Mouse (Mus musculus) thymus, adult 2 months (tissue): Measurements from ENCODE around the gene Gm42715. TPM values are rescaled to one million over a fixed set of nuclear protein-coding genes. Genes with fewer than 3 reads are reported as not detected.

Experiments
- DNase-seq: peaks from one replicate; pipeline ENCODE4 v3.0.0; 2021
- H3K27ac ChIP-seq: fragments of 200-500 bp; 2 replicates; pipeline ENCODE4 v1.5.1; 2012; ENCODE audit warnings: low read length, control low read depth; ENCODE audit not compliant: control insufficient read depth, insufficient read depth
- H3K27me3 ChIP-seq: fragments of 200-500 bp; 2 replicates; pipeline ENCODE4 v1.6.1; 2012; ENCODE audit warnings: mild to moderate bottlenecking, low read length, moderate library complexity, mixed read lengths; ENCODE audit not compliant: control insufficient read depth, insufficient read depth
- H3K36me3 ChIP-seq: fragments of 200-500 bp; 2 replicates; pipeline ENCODE4 v1.6.1; 2012; ENCODE audit warnings: mild to moderate bottlenecking, low read length, moderate library complexity; ENCODE audit not compliant: control insufficient read depth, insufficient read depth
- H3K4me1 ChIP-seq: fragments of 200-500 bp; replicated peaks from 2 replicates; pipeline ENCODE4 v1.6.1; 2012; ENCODE audit warnings: low read length; ENCODE audit not compliant: control insufficient read depth, insufficient read depth
- H3K4me3 ChIP-seq: fragments of 200-500 bp; 2 replicates; pipeline ENCODE4 v1.5.1; 2012; ENCODE audit warnings: mild to moderate bottlenecking, low read length, control low read depth, moderate library complexity; ENCODE audit not compliant: control insufficient read depth, insufficient read depth
- CTCF ChIP-seq: fragments of 200-500 bp; IDR thresholded peaks from 2 replicates; pipeline ENCODE4 v1.5.1; 2012; ENCODE audit warnings: mild to moderate bottlenecking, control low read depth, low read length, moderate library complexity, borderline replicate concordance; ENCODE audit not compliant: control insufficient read depth, poor library complexity, insufficient read depth; ENCODE audit errors: extremely low read depth
- POLR2A ChIP-seq: fragments of 200-500 bp; IDR thresholded peaks from 2 replicates; pipeline ENCODE4 v1.6.1; 2012; ENCODE audit warnings: mild to moderate bottlenecking, low read length, control low read depth, moderate library complexity; ENCODE audit not compliant: control insufficient read depth, poor library complexity, insufficient read depth; ENCODE audit errors: extremely low read depth
- WGBS: fragments of 180-500 bp; shearing (Covaris S2); methylation state at CpG from one replicate; pipeline ENCODE4 v1.1.7; 2018; 5-methylcytosine and 5-hydroxymethylcytosine counted together
- polyA plus RNA-seq: library from polyadenylated mRNA; depleted of rRNA; stranded (reverse); fragments of >200 nt; gene quantifications from 2 replicates; pipeline ENCODE4 v1.2.3, GENCODE M21; 2012

Gm42715 gene
- polyA plus RNA-seq, 1 experiment = 10.4 TPM

- DNase-seq = no peak
- Histone ChIP-seq H3K4me3 (no peak overlapping the region), H3K36me3 (peaks cover 51% of the 10 kb centered on the region), H3K4me1 (no peaks in the 10 kb centered on the region), H3K27ac (no peak overlapping the region), H3K27me3 (no peaks in the 10 kb centered on the region)
- TF ChIP-seq POLR2A (no peak), CTCF (no peak)
- WGBS = 98% methylated on average over 11 of the region's 11 CpGs
Observed at GRCm38 (mm10) chr7:127560580-127560979, 41.2 kb downstream of the Gm42715 start.

GRCm38 (mm10) chr7:127561340-127561858, 42.0 kb downstream of the Gm42715 start, which contains the start of gene Tmem265:
Tmem265 (plus strand) TSS chr7:127561390.
- no peak for DNase-seq
- no peak for TF ChIP-seq CTCF
- TF ChIP-seq POLR2A = no peak
- Histone ChIP-seq H3K36me3 (peaks cover 43% of the 10 kb centered on the region), H3K4me3 (no peak within 1 kb of the TSS), H3K27ac (no peak within 1 kb of the TSS), H3K27me3 (no peaks in the 10 kb centered on the region), H3K4me1 (no peaks in the 10 kb centered on the region)
- 91% methylated on average over 5 of the region's 5 CpGs for WGBS

GRCm38 (mm10) chr7:127564381-127565150, 45.2 kb downstream of the Gm42715 start:
- no peak overlapping the region for H3K27ac ChIP-seq
- no peaks in the 10 kb centered on the region for H3K4me1 ChIP-seq
- H3K27me3 ChIP-seq = no peaks in the 10 kb centered on the region
- WGBS = 94% methylated on average over 6 of the region's 6 CpGs
- DNase-seq = no peak
- no peak for TF ChIP-seq CTCF
- no peak overlapping the region for H3K4me3 ChIP-seq
- H3K36me3 ChIP-seq = peaks cover 11% of the 10 kb centered on the region

- H3K4me3 ChIP-seq = peak within 1 kb of the TSS; percentile 70
- peak within 1 kb of the TSS; percentile 69 for H3K27ac ChIP-seq
- under 1% methylated on average over 17 of the region's 17 CpGs for WGBS
- peak; percentile 90 for DNase-seq
- H3K36me3 ChIP-seq = peaks cover 10% of the 10 kb centered on the region; the same call in 1 of the 2 replicates
- TF ChIP-seq POLR2A (peak; percentile 60), CTCF (no peak)
- H3K27me3 ChIP-seq = no peaks in the 10 kb centered on the region
- H3K4me1 ChIP-seq = peaks cover 10% of the 10 kb centered on the region
Observed at GRCm38 (mm10) chr7:127572895-127573471, 53.6 kb downstream of the Gm42715 start, which contains the start of gene Phkg2. Phkg2 (plus strand) TSS chr7:127573340.

GRCm38 (mm10) chr7:127573503-127574008, 54.2 kb downstream of the Gm42715 start:
- Histone ChIP-seq H3K4me3 (peak overlapping the region; percentile 70), H3K36me3 (peaks cover 11% of the 10 kb centered on the region; the same call in 1 of the 2 replicates), H3K27me3 (no peaks in the 10 kb centered on the region), H3K4me1 (peaks cover 10% of the 10 kb centered on the region), H3K27ac (peak overlapping the region; percentile 13; the same call in 1 of the 2 replicates)
- peak; percentile 41 for DNase-seq
- WGBS = 1% methylated on average over 26 of the region's 28 CpGs
- TF ChIP-seq CTCF (no peak), POLR2A (no peak)

GRCm38 (mm10) chr7:127574115-127574514, 54.7 kb downstream of the Gm42715 start:
- Histone ChIP-seq H3K4me1 (peaks cover 10% of the 10 kb centered on the region), H3K27ac (peak overlapping the region; percentile 52), H3K36me3 (peaks cover 14% of the 10 kb centered on the region; the same call in 1 of the 2 replicates), H3K4me3 (0 out of 2 replicates have a peak overlapping the region, but pooled peaks have one; percentile 8), H3K27me3 (no peaks in the 10 kb centered on the region)
- DNase-seq = no peak
- no peak for TF ChIP-seq POLR2A
- TF ChIP-seq CTCF = no peak
- WGBS = 6% methylated on average over 7 of the region's 7 CpGs
